In the genomic region with DNA sequence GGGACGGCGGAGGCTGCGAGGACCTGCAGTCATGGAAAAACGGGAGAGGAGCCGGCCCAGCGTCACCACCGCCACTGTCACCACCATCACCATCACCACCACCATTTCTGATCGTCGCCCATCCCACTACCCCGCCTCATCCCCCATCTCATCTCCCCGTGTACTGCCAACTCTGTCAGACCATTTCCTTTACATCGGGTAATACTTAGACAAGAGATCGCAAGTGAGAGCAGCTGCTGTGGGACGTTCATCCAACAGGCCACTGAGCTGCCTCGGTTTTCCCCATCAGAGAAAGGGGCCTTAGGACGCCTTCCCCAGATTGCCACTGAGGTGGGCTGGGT, we compare ENCODE assay signal across 9 mouse cellular contexts. TPM values are rescaled to one million over a fixed set of nuclear protein-coding genes. Genes with fewer than 3 reads are reported as not detected.
DNase-seq lines count a peak whose midpoint lies in the region; ATAC-seq and TF ChIP-seq lines count a peak whose summit lies in the region.
"Had no signal": no experiment of that assay in that cellular context is flagged by ENCODE, and none has a peak within 500 bp of the region (broad histone marks: within the 10 kb centered on the region; RNA-seq: fewer than 3 reads in every experiment).

No protein-coding gene starts in this region.

- no peaks in the 10 kb centered on the region for H3K36me3 ChIP-seq in kidney, adult 2 months (ENCODE audit: control insufficient read depth, insufficient read depth, low read length)
- no peaks in the 10 kb centered on the region for H3K36me3 ChIP-seq in hindbrain, embryonic 10.5 days
- no peaks in the 10 kb centered on the region for H3K36me3 ChIP-seq in midbrain, embryonic 11.5 days (ENCODE audit: control insufficient read depth, insufficient read depth, low read length)

- H3K4me1 ChIP-seq in kidney, adult 2 months (ENCODE audit: control insufficient read depth, insufficient read depth, low read length) = peaks cover 2% of the 10 kb centered on the region; the same call in 1 of the 2 replicates
- H3K4me1 ChIP-seq in bone marrow macrophage, adult 2 months (ENCODE audit: control insufficient read depth, insufficient read depth, low read length) = no peaks in the 10 kb centered on the region; the same call in 1 of the 2 replicates
- peaks cover 31% of the 10 kb centered on the region for H3K4me1 ChIP-seq in hindbrain, embryonic 10.5 days (replicated peaks)
- H3K4me1 ChIP-seq in midbrain, embryonic 11.5 days (ENCODE audit: control insufficient read depth, insufficient read depth, low read length) = peaks cover 2% of the 10 kb centered on the region; the same call in 1 of the 2 replicates

- WGBS in kidney, adult 2 months = 4% methylated on average over 16 of the region's 16 CpGs
- 2% methylated on average over 16 of the region's 16 CpGs for WGBS in hindbrain, embryonic 10.5 days
- WGBS in midbrain, embryonic 11.5 days = 1% methylated on average over 16 of the region's 16 CpGs

- no peak overlapping the region for H3K27ac ChIP-seq in kidney, adult 2 months (ENCODE audit: insufficient read depth, low read depth, low read length)
- no peak overlapping the region for H3K27ac ChIP-seq in bone marrow macrophage, adult 2 months (ENCODE audit: insufficient read depth, low read depth, low read length)
- H3K27ac ChIP-seq in hindbrain, embryonic 10.5 days = peak overlapping the region; percentile 98
- H3K27ac ChIP-seq in midbrain, embryonic 11.5 days (ENCODE audit: low read depth, low read length) = peak overlapping the region; percentile 83

- peaks cover 2% of the 10 kb centered on the region for H3K27me3 ChIP-seq in kidney, adult 2 months (replicated peaks; ENCODE audit: control insufficient read depth, insufficient read depth, low read length)
- H3K27me3 ChIP-seq in hindbrain, embryonic 10.5 days (ENCODE audit: insufficient read depth, poor library complexity, severe bottlenecking) = no peaks in the 10 kb centered on the region
- no peaks in the 10 kb centered on the region for H3K27me3 ChIP-seq in midbrain, embryonic 11.5 days (ENCODE audit: control insufficient read depth, insufficient read depth, low read length)

- H3K4me3 ChIP-seq in kidney, adult 2 months (ENCODE audit: insufficient read depth, low read depth, low read length) = peak overlapping the region; percentile 44
- H3K4me3 ChIP-seq in bone marrow macrophage, adult 2 months (ENCODE audit: insufficient read depth, low read length) = peak overlapping the region; percentile 42
- H3K4me3 ChIP-seq in hindbrain, embryonic 10.5 days = peak overlapping the region; percentile 87
- H3K4me3 ChIP-seq in midbrain, embryonic 11.5 days (ENCODE audit: low read depth, low read length) = peak overlapping the region; percentile 87

- TF ChIP-seq POLR2A in kidney, adult 2 months (IDR thresholded peaks at IDR 0.05; ENCODE audit: low read depth, low read length) = no peak
- no peak for TF ChIP-seq POLR2A in bone marrow macrophage, adult 2 months (IDR thresholded peaks at IDR 0.05; ENCODE audit: borderline replicate concordance, low read depth, low read length)

- no peak for DNase-seq in kidney, adult 2 months
- no peak for DNase-seq in kidney, adult 11 months
- DNase-seq in hindbrain, embryonic 10.5 days (ENCODE audit: low spot score) = no peak
- peak; percentile 92 for DNase-seq in midbrain, embryonic 11.5 days (ENCODE audit: low spot score, missing footprints)
- no peak for DNase-seq in right cerebral cortex, postnatal 25 days
- no peak for DNase-seq in urinary bladder, postnatal 36 days (ENCODE audit: low spot score in 2 of 2)
- no peak for DNase-seq in frontal cortex, adult 2 months (ENCODE audit: extremely low spot score in 1 of 2, low spot score in 1 of 2)

- peak; percentile 66; the same call in 1 of the 2 replicates for ATAC-seq in midbrain, embryonic 11.5 days (ENCODE audit: low FRiP score)

- no peak for TF ChIP-seq CTCF in kidney, adult 2 months (conservative IDR thresholded peaks at IDR 0.05; ENCODE audit: insufficient read depth, insufficient read length, low read depth, low read length)
- no peak for TF ChIP-seq CTCF in bone marrow macrophage, adult 2 months (IDR thresholded peaks at IDR 0.05; ENCODE audit: low read depth, low read length)

- H3K9me3 ChIP-seq in hindbrain, embryonic 10.5 days = no peaks in the 10 kb centered on the region
- H3K9me3 ChIP-seq in midbrain, embryonic 11.5 days (ENCODE audit: control insufficient read depth, low read length) = no peaks in the 10 kb centered on the region

- peak overlapping the region; percentile 97 for H3K9ac ChIP-seq in midbrain, embryonic 11.5 days (ENCODE audit: low read length)

- H3K4me2 ChIP-seq in midbrain, embryonic 11.5 days = peak overlapping the region; percentile 77

RNA-seq across cellular contexts. Expression of gene Gpr45, which starts 0.8 kb away (rescaled TPM):
- polyA plus RNA-seq in kidney, adult 2 months (2012; rRNA removed) = 0.33 TPM in 2 replicates
- polyA plus RNA-seq in bone marrow macrophage, adult 2 months (2012; ENCODE audit: insufficient read depth, insufficient read length, missing spikeins) = not detected in 2 replicates
- 13.0 and 13.1 TPM in 2 replicates for polyA plus RNA-seq in hindbrain, embryonic 10.5 days (2016; fragmentation: Nextera tagmentation; extraction: Ambion mirVana)
- 14.2 and 15.2 TPM in 2 replicates for polyA plus RNA-seq in midbrain, embryonic 11.5 days (2014; fragmentation: Nextera tagmentation; extraction: Ambion mirVana)
- 9.7 and 12.4 TPM in 2 replicates for polyA plus RNA-seq in frontal cortex, adult 2 months (2012; rRNA removed)
- polyA plus RNA-seq: Patski had no signal

Comparison
In these comparisons a context has a peak if more than half of its experiments do, and no peak if none do; other contexts are left out.
1. H3K27ac ChIP-seq: peak in hindbrain, embryonic 10.5 days (single experiment) and midbrain, embryonic 11.5 days (single experiment); none in kidney, adult 2 months (single experiment) and bone marrow macrophage, adult 2 months (single experiment).
2. Peak in every context shown above with its lines, with median percentiles within 50 percentile points of each other: H3K4me3 ChIP-seq.